Mouse (Mus musculus) CD4-positive naive resting alpha-beta T cell, adult 76 days (primary cell): Measurements from ENCODE around the gene C730034F03Rik. TPM values are rescaled to one million over a fixed set of nuclear protein-coding genes. Genes with fewer than 3 reads are reported as not detected.

Experiments used
- total RNA-seq: library from RNA; stranded (reverse); gene quantifications from one replicate; pipeline ENCODE4 v1.2.4, GENCODE M21; 2023

The C730034F03Rik gene
- total RNA-seq, result 7.5 TPM

GRCm38 (mm10) chr15:89429352-89430221 lies at the start of gene C730034F03Rik, which contains the start of the genes Gm44502 and Chkb:
Gene C730034F03Rik (plus strand): TSS chr15:89429589.
Gene Gm44502 (minus strand): TSS chr15:89429696.
Gene Chkb (minus strand): TSS chr15:89429908.

GRCm38 (mm10) chr15:89384617-89385016 lies 44.8 kb upstream of the C730034F03Rik start, which contains the start of gene Klhdc7b:
Gene Klhdc7b (plus strand): TSS chr15:89384917.

GRCm38 (mm10) chr15:89410118-89410517 lies 19.3 kb upstream of the C730034F03Rik start, which contains the start of gene Syce3:
Gene Syce3 (minus strand): TSS chr15:89410503.

DNA sequence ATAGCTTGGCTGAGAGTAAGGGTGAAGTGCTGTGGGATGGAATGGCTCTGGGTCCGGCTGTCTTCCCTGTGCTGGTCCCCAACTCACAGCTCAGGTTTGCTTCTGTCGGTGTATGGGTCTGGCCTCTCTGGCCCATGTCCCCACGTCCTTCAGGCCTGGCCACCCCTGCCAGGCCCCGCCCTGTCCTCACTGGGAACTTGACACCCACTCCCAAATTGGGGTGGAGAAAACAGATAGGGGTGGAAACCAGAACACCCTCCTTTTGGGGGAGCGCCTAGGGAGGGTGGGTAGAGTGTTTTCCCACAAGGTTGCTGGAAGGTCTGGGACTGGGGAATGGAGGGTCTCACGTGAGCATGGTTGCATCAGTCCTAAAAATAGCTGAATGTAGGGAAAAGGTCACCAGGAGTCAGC lies 3.7 kb upstream of the C730034F03Rik start, which contains the start of gene Cpt1b:
Gene Cpt1b, minus strand, starts transcription at position 153 of the 411 bp plus-strand sequence.

DNA sequence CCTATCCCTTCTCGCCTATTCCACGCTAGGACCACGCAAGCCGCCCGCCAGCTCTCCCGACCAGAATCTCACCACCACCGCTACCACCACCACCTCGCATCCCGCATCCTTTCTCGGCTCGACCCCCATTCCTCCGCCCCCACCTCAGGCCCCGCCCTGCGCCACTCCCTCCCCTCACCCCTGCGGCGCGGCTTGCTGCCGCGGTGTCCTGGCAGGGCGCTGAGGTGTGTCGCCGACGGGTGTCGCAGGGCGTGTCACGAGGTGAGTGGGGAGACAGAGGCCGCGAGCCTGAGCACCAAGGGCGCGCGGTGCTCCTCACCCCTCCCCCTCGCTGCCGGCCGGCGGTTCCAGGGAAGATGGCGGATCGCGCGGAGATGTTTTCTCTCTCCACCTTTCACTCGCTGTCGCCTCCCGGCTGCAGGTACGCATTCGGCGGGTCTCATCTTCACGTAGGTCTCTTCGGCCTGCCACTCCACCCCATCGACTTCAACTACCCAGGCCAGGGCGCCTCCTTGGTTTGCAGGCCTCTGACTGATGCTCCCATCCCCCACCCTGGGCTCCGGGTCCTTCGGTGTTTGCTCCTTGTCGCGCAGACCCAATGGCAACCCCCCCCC lies 24.6 kb downstream of the C730034F03Rik start, which contains the start of gene Mapk8ip2:
Gene Mapk8ip2, plus strand, starts transcription at position 49 of the 614 bp plus-strand sequence.

GRCm38 (mm10) chr15:89477091-89477491 lies 47.7 kb downstream of the C730034F03Rik start, which contains the start of gene Arsa:
Gene Arsa (minus strand): TSS chr15:89477425.

Other genes starting within 250 kb of the C730034F03Rik start
- gene Plxnb2, start 248.8 kb upstream of the C730034F03Rik start, total RNA-seq, result 2.8 TPM
- gene Dennd6b, start 233.1 kb upstream of the C730034F03Rik start, total RNA-seq, result 21.9 TPM
- 52.2 TPM for gene Ppp6r2, start 218.0 kb upstream of the C730034F03Rik start, total RNA-seq
- gene Sbf1, start 114.3 kb upstream of the C730034F03Rik start, total RNA-seq, result 395 TPM
- not detected for gene Adm2, start 106.9 kb upstream of the C730034F03Rik start, total RNA-seq
- not detected for gene Miox, start 95.2 kb upstream of the C730034F03Rik start, total RNA-seq
- 29.6 TPM for gene Lmf2, start 73.9 kb upstream of the C730034F03Rik start, total RNA-seq
- gene Ncaph2, start 73.9 kb upstream of the C730034F03Rik start, total RNA-seq, result 113 TPM
- 18.0 TPM for gene Sco2, start 55.7 kb upstream of the C730034F03Rik start, total RNA-seq
- 0.56 TPM for gene Tymp, start 52.5 kb upstream of the C730034F03Rik start, total RNA-seq
- gene Odf3b, start 50.3 kb upstream of the C730034F03Rik start, total RNA-seq, result not detected
- not detected for gene Klhdc7b, start 44.7 kb upstream of the C730034F03Rik start, total RNA-seq
- not detected for gene Syce3, start 19.1 kb upstream of the C730034F03Rik start, total RNA-seq
- 8.1 TPM for gene Cpt1b, start 3.7 kb upstream of the C730034F03Rik start, total RNA-seq
- gene Gm44502, start 107 bp downstream of the C730034F03Rik start, total RNA-seq, result 0.62 TPM
- 220 TPM for gene Chkb, start 319 bp downstream of the C730034F03Rik start, total RNA-seq
- not detected for gene Mapk8ip2, start 24.3 kb downstream of the C730034F03Rik start, total RNA-seq
- gene Arsa, start 47.8 kb downstream of the C730034F03Rik start, total RNA-seq, result 15.0 TPM
- gene Shank3, start 70.0 kb downstream of the C730034F03Rik start, total RNA-seq, result 0.32 TPM
- not detected for gene Acr, start 138.7 kb downstream of the C730034F03Rik start, total RNA-seq
- gene Rabl2, start 162.3 kb downstream of the C730034F03Rik start, total RNA-seq, result 1.4 TPM